Mouse (Mus musculus) myocyte (in vitro differentiated cells): ENCODE results near the gene Trpc4ap.

Experiments
- E2F4 ChIP-seq: IDR thresholded peaks from one replicate; pipeline ENCODE4 v1.6.1; 2011; ENCODE audit warnings: mild to moderate bottlenecking, control low read depth, moderate library complexity; ENCODE audit not compliant: insufficient read depth
- MYOD1 ChIP-seq, 3 experiments: IDR thresholded peaks; one replicate each; pipeline ENCODE4 v1.6.1; 2011; ENCODE audit warnings: control low read depth in 2 of 3, low read depth in 2 of 3, mild to moderate bottlenecking in 2 of 3, moderate library complexity in 1 of 3; ENCODE audit not compliant: insufficient read length in 2 of 3, control insufficient read depth in 1 of 3
- POLR2A ChIP-seq: IDR thresholded peaks from one replicate; pipeline ENCODE4 v1.6.1; 2011; ENCODE audit warnings: low read depth, mild to moderate bottlenecking, control low read depth, moderate library complexity; ENCODE audit not compliant: insufficient read length

DNA sequence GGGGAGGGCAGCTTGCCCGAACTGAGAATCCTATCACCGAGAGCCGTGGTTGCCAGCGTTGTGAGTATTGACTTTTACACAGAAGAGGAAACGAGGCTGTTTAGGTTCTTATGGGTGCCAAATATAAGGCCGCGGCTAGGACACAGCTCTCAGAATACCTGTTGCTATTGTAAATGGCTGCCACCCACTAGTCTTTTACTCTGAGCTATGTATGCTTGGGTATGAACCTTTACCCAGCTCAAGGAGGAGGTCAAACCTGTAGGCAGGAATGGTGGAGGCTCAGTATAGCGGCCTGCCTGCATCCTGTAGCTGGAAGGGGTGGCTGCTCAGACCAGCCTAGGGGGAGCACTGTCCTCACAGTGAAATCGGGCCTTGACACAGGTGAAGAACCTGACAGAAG lies 64.1 kb downstream of the Trpc4ap start:
- TF ChIP-seq POLR2A (no peak), E2F4 (no peak), MYOD1 (IDR thresholded peaks at IDR 0.05; ENCODE audit: control insufficient read depth in 1 of 3, insufficient read length in 2 of 3, low read depth in 2 of 3) (no peak)
